Mouse (Mus musculus) kidney, adult 9 months (tissue): ENCODE measurements around the gene C1galt1c1.
A peak's percentile ranks its signal among the peaks of the same experiment; 100 is the strongest.

Experiments used
- DNase-seq: peaks from one replicate; pipeline ENCODE4 v3.0.0; 2022

The C1galt1c1 gene

GRCm38 (mm10) chrX:38634801-38635637 lies at the start of gene C1galt1c1:
C1galt1c1 (minus strand) TSS chrX:38635087.
- peak; percentile 95 for DNase-seq

DNA sequence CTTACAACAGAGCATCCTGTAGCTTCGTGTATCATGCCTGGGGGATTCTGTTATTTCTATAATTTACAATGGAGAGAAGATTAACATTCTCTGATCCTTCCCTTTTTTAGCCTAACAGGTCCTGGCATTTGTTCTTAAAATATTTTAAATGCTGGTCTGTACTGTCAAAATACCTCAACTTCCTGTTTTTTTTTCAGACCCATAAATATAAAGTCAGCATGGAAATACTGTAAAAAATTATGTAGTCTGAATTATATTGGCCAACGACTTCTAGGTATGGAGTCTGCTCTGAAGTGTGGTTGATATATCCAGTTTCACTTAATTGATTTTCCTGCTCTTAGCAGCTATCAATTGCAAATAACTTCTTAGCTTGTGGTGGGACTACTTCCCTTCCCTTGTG lies 47.1 kb upstream of the C1galt1c1 start:
- no peak for DNase-seq

DNA sequence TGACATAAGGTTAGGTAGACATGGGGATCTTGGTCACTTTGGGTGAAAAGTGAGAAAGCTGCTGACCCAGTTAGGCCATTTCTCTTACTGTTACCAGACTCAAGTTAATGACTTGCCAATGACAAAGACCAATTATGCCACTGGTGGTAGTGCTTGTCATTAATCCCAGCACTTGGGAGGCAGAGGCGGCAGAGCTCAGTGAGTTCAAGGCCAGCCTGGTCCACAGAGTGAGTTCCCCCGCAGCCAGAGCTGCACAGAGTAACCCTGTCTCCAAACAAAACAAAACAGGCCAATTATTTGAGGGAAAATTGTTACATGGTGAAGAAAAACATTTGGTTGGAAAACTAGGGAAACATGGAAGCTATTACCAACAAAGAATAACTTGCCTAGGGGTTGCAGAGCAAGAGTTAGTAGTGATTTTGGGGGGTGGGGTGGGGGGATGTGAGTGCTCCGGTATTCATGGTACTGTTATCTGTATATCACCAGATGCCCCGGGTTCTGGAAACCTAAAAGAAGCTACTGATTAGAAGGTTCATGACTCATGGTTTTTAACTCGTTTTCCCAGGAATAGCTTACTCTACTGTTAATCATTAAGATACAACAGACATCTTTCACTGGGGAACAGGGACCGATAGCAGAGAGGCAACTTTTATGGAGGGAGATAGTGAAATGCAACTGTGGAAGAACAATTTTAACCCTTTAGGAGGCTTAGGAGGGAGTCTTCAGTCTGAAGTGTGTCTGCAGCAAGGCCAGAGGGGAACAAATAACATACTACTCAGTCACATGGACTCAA lies 34.4 kb upstream of the C1galt1c1 start:
- DNase-seq, result no peak

- DNase-seq, result no peak
These were observed 21.5 kb upstream of the C1galt1c1 start for GRCm38 (mm10) chrX:38656206-38656883.

- DNase-seq, result no peak
These were observed 19.8 kb upstream of the C1galt1c1 start for GRCm38 (mm10) chrX:38654681-38655080.

- DNase-seq, result no peak
These were observed 18.3 kb upstream of the C1galt1c1 start for GRCm38 (mm10) chrX:38653181-38653580.

DNA sequence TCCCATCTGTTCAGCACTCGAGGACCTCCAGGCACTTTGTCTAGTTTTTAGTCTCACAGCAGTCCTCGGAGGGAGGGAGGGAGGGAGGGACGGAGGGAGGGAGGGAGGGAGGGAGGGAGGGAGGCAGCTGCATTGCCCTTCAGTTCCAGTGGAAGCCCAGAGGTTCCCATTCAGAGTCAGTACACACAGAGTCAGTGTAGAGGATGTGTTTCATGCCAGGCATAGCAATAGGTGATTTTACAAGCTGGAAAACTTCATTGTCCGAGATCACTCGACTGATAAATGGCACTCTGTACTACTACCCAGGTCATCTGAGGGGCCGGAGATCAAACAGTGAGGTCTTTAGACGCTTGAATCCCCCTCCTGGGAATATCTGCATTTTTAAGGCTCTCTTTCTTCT lies 16.3 kb upstream of the C1galt1c1 start:
- no peak for DNase-seq

GRCm38 (mm10) chrX:38650404-38651039 lies 15.6 kb upstream of the C1galt1c1 start:
- DNase-seq, result peak; percentile 26

DNA sequence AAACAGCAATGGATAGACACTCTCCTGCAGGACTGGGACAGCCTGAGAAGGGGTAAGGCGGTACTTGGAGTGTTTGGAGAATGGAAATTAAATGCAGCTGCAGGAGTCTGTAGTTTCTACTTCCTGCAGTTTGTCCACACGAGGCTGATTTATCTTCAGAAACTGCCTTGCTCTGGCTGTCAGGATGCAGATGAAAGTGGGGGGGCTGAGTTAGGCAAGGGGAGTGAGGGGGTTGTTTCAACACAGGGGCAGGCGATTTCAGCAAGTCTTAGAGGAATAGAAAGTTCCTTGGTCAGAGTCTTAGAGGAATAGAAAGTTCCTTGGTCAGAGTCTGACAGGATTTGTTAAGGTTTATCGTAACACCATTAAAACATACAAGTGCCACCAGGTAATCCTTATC lies 7.3 kb upstream of the C1galt1c1 start:
- DNase-seq, result no peak

DNA sequence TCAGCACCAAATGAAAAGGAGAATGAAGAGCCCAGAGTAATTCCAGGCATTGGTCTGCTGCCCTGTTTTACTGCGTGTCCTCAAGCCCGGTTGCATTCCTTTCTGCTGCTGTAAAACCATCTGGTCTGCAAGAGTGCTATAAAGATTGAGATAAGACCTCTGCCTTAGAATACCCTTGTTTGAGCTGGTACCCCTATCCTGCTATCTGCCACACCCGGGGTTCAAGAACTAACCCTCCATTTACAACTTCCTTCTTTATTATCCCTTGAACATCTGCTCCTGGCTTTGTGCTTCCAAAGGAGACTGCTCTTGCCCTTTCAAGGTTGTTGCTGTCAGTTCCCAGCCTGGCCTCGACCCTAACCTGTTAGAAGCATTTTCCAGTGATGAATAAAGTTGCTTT lies 6.5 kb upstream of the C1galt1c1 start:
- no peak for DNase-seq

DNA sequence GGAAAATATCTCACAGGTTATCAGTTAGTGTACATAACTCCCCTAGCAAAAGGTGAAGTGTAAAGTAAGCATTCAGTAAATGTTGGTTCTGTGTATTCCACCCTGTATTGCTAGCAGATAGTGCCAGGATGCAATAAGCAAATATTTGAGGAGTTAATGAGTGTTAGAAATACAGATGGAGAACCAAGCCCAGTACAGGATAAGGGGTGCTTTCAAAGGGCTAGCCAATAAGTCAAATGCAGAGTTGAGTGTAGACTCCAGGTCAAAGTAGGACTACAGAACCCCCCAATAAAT lies 698 bp upstream of the C1galt1c1 start:
- DNase-seq, result no peak

DNA sequence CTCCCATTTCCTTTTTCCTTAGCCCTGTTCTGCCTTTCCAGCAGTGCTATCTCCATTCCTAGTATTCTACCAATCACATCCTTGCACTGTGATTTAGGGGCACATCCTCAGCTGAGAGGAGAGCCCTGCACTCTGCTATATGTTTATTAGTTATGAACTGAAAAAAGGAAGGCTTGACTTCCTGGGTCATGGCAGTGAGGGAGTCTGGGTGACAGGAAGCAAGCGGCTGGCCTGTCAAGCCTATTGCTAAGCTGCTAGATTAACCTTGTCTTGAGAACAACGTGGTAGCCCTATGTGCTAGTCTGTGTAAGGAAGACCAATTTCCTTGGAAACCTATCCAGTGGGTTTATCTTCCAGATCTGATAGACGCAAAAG lies 33.9 kb downstream of the C1galt1c1 start:
- peak; percentile 19 for DNase-seq

- DNase-seq, result peak; percentile 87
These were observed 34.5 kb downstream of the C1galt1c1 start, which contains the start of gene Mcts1 for GRCm38 (mm10) chrX:38600177-38600994. Mcts1 (plus strand) TSS chrX:38600578.

GRCm38 (mm10) chrX:38593180-38593889 lies 41.6 kb downstream of the C1galt1c1 start:
- DNase-seq, result no peak

- DNase-seq, result no peak
These were observed 43.1 kb downstream of the C1galt1c1 start for GRCm38 (mm10) chrX:38591749-38592148.

DNA sequence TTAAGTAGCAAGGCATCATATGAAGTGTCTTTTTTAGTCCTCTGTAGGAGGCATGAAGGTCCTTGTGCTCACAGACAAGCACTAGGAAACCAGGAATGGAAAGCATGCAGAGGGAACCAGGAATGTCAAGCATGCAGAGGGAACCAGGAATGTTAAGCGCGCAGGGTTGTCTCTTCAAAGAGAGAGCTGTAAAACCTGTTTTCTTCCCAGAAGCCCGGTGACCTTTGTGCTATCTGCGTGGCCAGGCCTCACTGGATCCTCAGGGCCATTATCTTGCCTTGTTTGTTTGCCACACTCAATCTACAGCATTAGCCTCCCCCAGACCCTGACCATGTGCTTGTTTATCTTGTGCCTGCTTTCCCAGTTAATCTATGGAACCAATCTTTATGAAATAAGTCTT lies 45.1 kb downstream of the C1galt1c1 start:
- DNase-seq, result peak; percentile 50

DNA sequence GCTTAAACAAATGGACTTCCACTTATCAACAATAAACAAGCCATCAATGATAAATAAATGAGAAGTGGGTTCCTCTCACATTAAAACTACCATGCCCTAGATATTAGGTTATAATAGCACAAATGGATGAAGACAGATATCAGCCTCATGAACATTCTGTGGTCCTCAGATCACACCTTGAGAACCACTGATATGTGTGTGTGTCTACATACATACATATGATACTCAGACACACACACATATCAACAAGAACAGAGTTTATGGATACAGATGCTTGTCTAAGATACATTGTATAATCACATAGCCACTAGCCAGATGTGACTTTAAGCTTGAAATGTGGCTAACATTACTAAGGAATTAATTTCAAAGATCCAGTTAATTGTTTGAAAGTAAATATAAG lies 51.6 kb downstream of the C1galt1c1 start:
- DNase-seq, result no peak

GRCm38 (mm10) chrX:38581140-38581539 lies 53.7 kb downstream of the C1galt1c1 start:
- no peak for DNase-seq
